Mouse (Mus musculus) limb, embryonic 14.5 days (tissue): Measurements from ENCODE around the gene Fzd4. TPM values are rescaled to one million over a fixed set of nuclear protein-coding genes. Genes with fewer than 3 reads are reported as not detected.

ENCODE experiments used
- ATAC-seq: fragments of 200-750 bp; cut with Nextera tagmentation; 2 replicates; pipeline ENCODE4 v1.8.0; 2017; ENCODE audit warnings: low read depth, moderate number of reproducible peaks, moderate TSS enrichment; ENCODE audit not compliant: low FRiP score
- DNase-seq: peaks from one replicate; pipeline ENCODE4 v3.0.0-alpha.2; 2015; ENCODE audit warnings: low spot score
- H3K27ac ChIP-seq: fragments of 300-500 bp; sonication (generic); replicated peaks from 2 replicates; pipeline ENCODE4 v1.5.1; 2014; ENCODE audit warnings: low read depth, mild to moderate bottlenecking, low read length, moderate library complexity, mixed read lengths
- H3K27me3 ChIP-seq: fragments of 300-500 bp; sonication (generic); 2 replicates; pipeline ENCODE4 v1.6.1; 2014; ENCODE audit warnings: low read length, mixed read lengths; ENCODE audit not compliant: control insufficient read depth, insufficient read depth
- H3K36me3 ChIP-seq: fragments of 300-500 bp; sonication (generic); 2 replicates; pipeline ENCODE4 v1.6.1; 2014; ENCODE audit warnings: mild to moderate bottlenecking, low read length, moderate library complexity, mixed read lengths; ENCODE audit not compliant: control insufficient read depth, insufficient read depth
- H3K4me1 ChIP-seq: fragments of 300-500 bp; sonication (generic); 2 replicates; pipeline ENCODE4 v1.6.1; 2014; ENCODE audit warnings: antibody characterized with exemption, low read length, mixed read lengths; ENCODE audit not compliant: control insufficient read depth, insufficient read depth
- H3K4me2 ChIP-seq: fragments of 300-500 bp; sonication (generic); replicated peaks from 2 replicates; pipeline ENCODE4 v1.6.1; 2014; ENCODE audit warnings: low read depth, mild to moderate bottlenecking, low read length, moderate library complexity; ENCODE audit not compliant: severe bottlenecking
- H3K4me3 ChIP-seq: fragments of 300-500 bp; sonication (generic); replicated peaks from 2 replicates; pipeline ENCODE4 v1.5.1; 2014; ENCODE audit warnings: low read length
- H3K9ac ChIP-seq: fragments of 300-500 bp; sonication (generic); 2 replicates; pipeline ENCODE4 v1.6.1; 2014; ENCODE audit warnings: mild to moderate bottlenecking, low read depth, low read length, moderate library complexity; ENCODE audit not compliant: severe bottlenecking
- H3K9me3 ChIP-seq: fragments of 300-500 bp; sonication (generic); 2 replicates; pipeline ENCODE4 v1.6.1; 2016; ENCODE audit warnings: low read length; ENCODE audit not compliant: control insufficient read depth
- POLR2A ChIP-seq: fragments of 200-500 bp; IDR thresholded peaks from 2 replicates; pipeline ENCODE4 v1.8.0; 2012; ENCODE audit warnings: inconsistent platforms, mild to moderate bottlenecking, moderate library complexity, borderline replicate concordance; ENCODE audit not compliant: insufficient read depth, insufficient read length; ENCODE audit errors: extremely low read depth
- WGBS: fragments of 180-500 bp; shearing (Covaris S2); extraction: QIAGEN DNeasy Blood & Tissue Kit; methylation state at CpG from one replicate; pipeline ENCODE4 v1.1.7; 2014; 5-methylcytosine and 5-hydroxymethylcytosine counted together
- polyA plus RNA-seq, 2 experiments: library from polyadenylated mRNA; depleted of rRNA in 1 of 2; stranded (reverse) in 1 of 2; unstranded in 1 of 2; fragments of >200 nt; fragmentation: Nextera tagmentation in 1 of 2; extraction: Ambion mirVana in 1 of 2; gene quantifications; 2 replicates each; pipeline versions ENCODE4 v1.2.1 to v1.2.3; 2012 to 2014

Fzd4 gene
- polyA plus RNA-seq, 2 experiments: 20.2 to 23.6 TPM

- TF ChIP-seq POLR2A: no peak
- Histone ChIP-seq H3K4me2 (no peak overlapping the region), H3K27me3 (no peaks in the 10 kb centered on the region), H3K4me1 (no peaks in the 10 kb centered on the region), H3K9me3 (no peaks in the 10 kb centered on the region), H3K36me3 (no peaks in the 10 kb centered on the region), H3K27ac (no peak overlapping the region), H3K9ac (no peak overlapping the region), H3K4me3 (no peak overlapping the region)
- ATAC-seq (no peak), DNase-seq (no peak)
- 21% methylated on average over 3 of the region's 3 CpGs for WGBS
Measured at GRCm38 (mm10) chr7:89367643-89368042, 36.5 kb upstream of the Fzd4 start.

- no peaks in the 10 kb centered on the region for H3K36me3 ChIP-seq
- H3K9ac ChIP-seq: no peak overlapping the region
- no peak overlapping the region for H3K27ac ChIP-seq
- no peak overlapping the region for H3K4me2 ChIP-seq
- no peaks in the 10 kb centered on the region for H3K27me3 ChIP-seq
- ATAC-seq (no peak), DNase-seq (no peak)
- H3K4me3 ChIP-seq: no peak overlapping the region
- WGBS: 67% methylated on average over 1 of the region's 1 CpGs
- no peaks in the 10 kb centered on the region for H3K9me3 ChIP-seq
- no peaks in the 10 kb centered on the region for H3K4me1 ChIP-seq
- TF ChIP-seq POLR2A: no peak
Measured at GRCm38 (mm10) chr7:89370086-89370485, 34.1 kb upstream of the Fzd4 start.

- Histone ChIP-seq H3K4me2 (no peak overlapping the region), H3K4me1 (no peaks in the 10 kb centered on the region), H3K27me3 (no peaks in the 10 kb centered on the region), H3K36me3 (no peaks in the 10 kb centered on the region), H3K9ac (no peak overlapping the region), H3K27ac (no peak overlapping the region), H3K4me3 (no peak overlapping the region), H3K9me3 (no peaks in the 10 kb centered on the region)
- peak; percentile 13 for DNase-seq
- TF ChIP-seq POLR2A: no peak
- WGBS: 53% methylated on average over 1 of the region's 1 CpGs
- no peak for ATAC-seq
Measured at GRCm38 (mm10) chr7:89370917-89371316, 33.2 kb upstream of the Fzd4 start.

GRCm38 (mm10) chr7:89371623-89372295, 32.4 kb upstream of the Fzd4 start:
- TF ChIP-seq POLR2A: no peak
- ATAC-seq: no peak
- 65% methylated on average over 6 of the region's 6 CpGs for WGBS

GRCm38 (mm10) chr7:89380935-89381705, 23.0 kb upstream of the Fzd4 start:
- Histone ChIP-seq H3K27ac (peak overlapping the region; percentile 16), H3K4me3 (no peak overlapping the region), H3K9me3 (no peaks in the 10 kb centered on the region), H3K4me2 (no peak overlapping the region), H3K4me1 (peaks cover 22% of the 10 kb centered on the region), H3K9ac (no peak overlapping the region), H3K36me3 (no peaks in the 10 kb centered on the region), H3K27me3 (no peaks in the 10 kb centered on the region)
- TF ChIP-seq POLR2A: no peak
- 24% methylated on average over 7 of the region's 7 CpGs for WGBS
- ATAC-seq: peak; percentile 63; the same call in 1 of the 2 replicates
- no peak for DNase-seq

More at GRCm38 (mm10) chr7:89371623-89372295, 32.4 kb upstream of the Fzd4 start:
- no peaks in the 10 kb centered on the region for H3K36me3 ChIP-seq
- H3K9me3 ChIP-seq: no peaks in the 10 kb centered on the region
- no peak for DNase-seq
- no peak overlapping the region for H3K4me3 ChIP-seq
- no peaks in the 10 kb centered on the region for H3K27me3 ChIP-seq
- no peak overlapping the region for H3K27ac ChIP-seq
- H3K4me2 ChIP-seq: no peak overlapping the region
- no peak overlapping the region for H3K9ac ChIP-seq
- H3K4me1 ChIP-seq: no peaks in the 10 kb centered on the region
